Mouse (Mus musculus) ES-E14 (cell line): ENCODE results near the gene Ptma.

Source experiments
- HCFC1 ChIP-seq: IDR thresholded peaks from 2 replicates; pipeline ENCODE4 v1.6.1; 2012; ENCODE audit warnings: low read length, inconsistent platforms, borderline replicate concordance; ENCODE audit not compliant: insufficient read depth
- MAFK ChIP-seq: IDR thresholded peaks from 2 replicates; pipeline ENCODE4 v1.6.1; 2014; ENCODE audit warnings: mild to moderate bottlenecking, low read depth, low read length, inconsistent platforms; ENCODE audit not compliant: insufficient read depth
- ZC3H11A ChIP-seq: IDR thresholded peaks from 2 replicates; pipeline ENCODE4 v1.6.1; 2012; ENCODE audit warnings: low read depth, mild to moderate bottlenecking, inconsistent platforms, low read length, borderline replicate concordance
- ZNF384 ChIP-seq: IDR thresholded peaks from 2 replicates; pipeline ENCODE4 v1.6.1; 2012; ENCODE audit warnings: low read depth, low read length, inconsistent platforms

GRCm38 (mm10) chr1:86551877-86552276, 25.4 kb downstream of the Ptma start:
- TF ChIP-seq HCFC1, result no peak
- TF ChIP-seq ZC3H11A, result no peak
- no peak for TF ChIP-seq MAFK
- no peak for TF ChIP-seq ZNF384
